Mouse (Mus musculus): Measurements from ENCODE around the gene Dapk3.
A peak's percentile ranks its signal among the peaks of the same experiment; 100 is the strongest.

GRCm38 (mm10) chr10:81240876-81241275, 58.1 kb downstream of the Dapk3 start:
- TF ChIP-seq CTCF (IDR thresholded peaks at IDR 0.05; ENCODE audit: extremely low read depth, insufficient read length, insufficient replicate concordance, low read depth, low read length) (peak; percentile 84; the same call in 1 of the 2 replicates), POLR2A (IDR thresholded peaks at IDR 0.05; ENCODE audit: low read depth, low read length) (no peak)
